Mouse (Mus musculus) kidney, postnatal 0 days (tissue): ENCODE data around the gene Cdkn1a. TPM values are rescaled to one million over a fixed set of nuclear protein-coding genes. Genes with fewer than 3 reads are reported as not detected.

Source experiments
- ATAC-seq: fragments of 200-750 bp; cut with Nextera tagmentation; replicated peaks from 2 replicates; pipeline ENCODE4 v1.8.0; 2017; ENCODE audit warnings: low read depth, moderate number of reproducible peaks, moderate TSS enrichment, moderate library complexity; ENCODE audit not compliant: low FRiP score
- DNase-seq: peaks from one replicate; pipeline ENCODE4 v3.0.0-alpha.2; 2016; ENCODE audit warnings: low spot score
- H3K27ac ChIP-seq: fragments of 300-500 bp; sonication (generic); 2 replicates; pipeline ENCODE4 v1.5.1; 2014; ENCODE audit warnings: mild to moderate bottlenecking
- H3K27me3 ChIP-seq: fragments of 300-500 bp; sonication (generic); 2 replicates; pipeline ENCODE4 v1.6.1; 2014; ENCODE audit warnings: low read length, mixed read lengths; ENCODE audit not compliant: insufficient read depth
- H3K36me3 ChIP-seq: fragments of 300-500 bp; sonication (generic); 2 replicates; pipeline ENCODE4 v1.6.1; 2014; ENCODE audit warnings: low read length, mixed read lengths; ENCODE audit not compliant: insufficient read depth
- H3K4me1 ChIP-seq: fragments of 300-500 bp; sonication (generic); replicated peaks from 2 replicates; pipeline ENCODE4 v1.6.1; 2014; ENCODE audit warnings: antibody characterized with exemption, low read length, mixed read lengths; ENCODE audit not compliant: insufficient read depth
- H3K4me2 ChIP-seq: fragments of 300-500 bp; sonication (generic); 2 replicates; pipeline ENCODE4 v1.6.1; 2014; ENCODE audit warnings: mild to moderate bottlenecking, low read length, moderate library complexity, mixed read lengths
- H3K4me3 ChIP-seq: fragments of 300-500 bp; sonication (generic); replicated peaks from 2 replicates; pipeline ENCODE4 v1.5.1; 2014; ENCODE audit warnings: low read depth, low read length
- H3K9ac ChIP-seq: fragments of 300-500 bp; sonication (generic); 2 replicates; pipeline ENCODE4 v1.6.1; 2014; ENCODE audit warnings: low read depth, low read length
- H3K9me3 ChIP-seq: fragments of 300-500 bp; sonication (generic); replicated peaks from 2 replicates; pipeline ENCODE4 v1.6.1; 2016; ENCODE audit warnings: low read length, inconsistent platforms, mixed read lengths
- CTCF ChIP-seq: IDR thresholded peaks from 2 replicates; pipeline ENCODE4 v1.5.1; 2016; ENCODE audit warnings: antibody characterized with exemption, low read depth, mild to moderate bottlenecking, moderate library complexity
- whole genome bisulfite sequencing: fragments of 180-500 bp; shearing (Covaris S2); extraction: QIAGEN DNeasy Blood & Tissue Kit; methylation state at CpG from one replicate; pipeline ENCODE4 v1.1.7; 2014; 5-methylcytosine and 5-hydroxymethylcytosine counted together
- polyA plus RNA-seq: library from polyadenylated mRNA; unstranded; fragments of >200 nt; fragmentation: Nextera tagmentation; extraction: Ambion mirVana; gene quantifications from 2 replicates; pipeline ENCODE4 v1.2.1, GENCODE M21; 2015

Gene Cdkn1a
- polyA plus RNA-seq, 1 experiment from 2014 or later = 125 TPM

DNA sequence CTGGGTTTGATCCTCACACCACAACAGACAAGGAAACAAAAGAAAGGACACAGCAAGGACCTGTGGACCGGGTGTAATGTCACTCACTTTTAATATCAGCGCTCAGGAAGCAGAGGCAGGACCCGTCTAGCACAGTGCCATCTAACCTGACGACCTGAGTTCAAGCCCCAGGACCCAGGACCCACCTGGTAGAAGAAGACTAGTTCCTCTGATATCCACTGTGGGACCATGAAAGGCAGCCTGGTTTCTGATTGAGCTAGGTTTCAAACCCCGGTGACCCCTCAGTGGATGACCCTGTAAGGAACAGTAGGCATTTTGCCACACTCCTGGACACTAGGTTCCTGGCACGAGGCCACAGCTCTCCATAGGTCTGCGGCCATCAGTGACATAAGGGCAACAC lies 6.1 kb upstream of the Cdkn1a start:
- Histone ChIP-seq H3K4me2 (no peak overlapping the region), H3K36me3 (no peaks in the 10 kb centered on the region), H3K4me1 (no peaks in the 10 kb centered on the region; the same call in 1 of the 2 replicates), H3K4me3 (no peak overlapping the region), H3K27me3 (no peaks in the 10 kb centered on the region), H3K9me3 (no peaks in the 10 kb centered on the region), H3K27ac (no peak overlapping the region), H3K9ac (no peak overlapping the region)
- DNase-seq = no peak
- ATAC-seq = no peak
- 79% methylated on average over 7 of the region's 7 CpGs for WGBS
- TF ChIP-seq CTCF = no peak

DNA sequence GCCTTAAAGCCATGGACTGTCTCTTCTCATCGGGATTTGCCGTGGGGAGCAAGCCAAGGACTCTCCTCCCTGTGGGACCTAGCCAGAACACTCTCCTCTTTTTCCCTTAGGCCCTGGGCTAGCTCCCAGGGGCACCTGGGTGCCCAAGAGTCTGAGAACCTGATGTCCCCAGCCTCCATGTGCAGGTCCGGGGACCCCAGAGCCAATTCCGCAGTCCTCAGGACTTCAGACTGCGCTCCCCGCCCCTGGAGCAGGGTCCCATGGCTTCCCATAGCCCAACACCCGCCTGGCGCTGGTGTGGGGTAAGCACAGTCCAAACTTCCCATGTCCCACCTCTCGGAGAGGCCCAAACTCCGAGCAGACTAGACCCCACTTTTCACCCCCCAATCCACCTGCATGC lies 5.5 kb upstream of the Cdkn1a start:
- DNase-seq (no peak), ATAC-seq (no peak)
- H3K27me3 ChIP-seq = no peaks in the 10 kb centered on the region
- H3K9ac ChIP-seq = no peak overlapping the region
- no peak for TF ChIP-seq CTCF
- H3K9me3 ChIP-seq = no peaks in the 10 kb centered on the region
- no peak overlapping the region for H3K27ac ChIP-seq
- H3K36me3 ChIP-seq = no peaks in the 10 kb centered on the region
- no peak overlapping the region for H3K4me3 ChIP-seq
- H3K4me1 ChIP-seq = no peaks in the 10 kb centered on the region; the same call in 1 of the 2 replicates
- 72% methylated on average over 10 of the region's 10 CpGs for WGBS
- H3K4me2 ChIP-seq = no peak overlapping the region

DNA sequence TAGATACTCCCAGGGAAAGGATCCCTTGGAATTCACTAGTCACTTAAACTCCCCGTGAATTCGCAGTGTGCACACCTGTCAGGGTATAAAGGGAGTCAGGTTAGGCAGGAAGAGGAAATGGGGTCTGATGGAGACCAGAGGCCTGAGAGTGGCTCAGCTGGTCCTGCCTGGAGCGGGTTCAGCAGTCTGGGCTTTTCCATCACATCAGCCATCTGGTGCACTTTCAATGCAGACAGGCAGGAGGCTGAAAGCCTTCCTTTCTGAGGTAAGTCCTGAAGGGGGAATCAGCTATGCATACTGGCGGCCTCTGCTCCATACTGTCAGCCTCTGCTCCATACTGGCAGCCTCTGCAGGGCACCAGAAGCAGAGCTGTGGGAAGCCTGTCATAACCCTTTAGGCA lies 3.9 kb upstream of the Cdkn1a start:
- no peak for ATAC-seq
- WGBS = 80% methylated on average over 4 of the region's 4 CpGs
- Histone ChIP-seq H3K9me3 (no peaks in the 10 kb centered on the region), H3K36me3 (no peaks in the 10 kb centered on the region), H3K9ac (no peak overlapping the region), H3K27me3 (no peaks in the 10 kb centered on the region), H3K4me2 (no peak overlapping the region), H3K4me3 (no peak overlapping the region), H3K4me1 (no peaks in the 10 kb centered on the region), H3K27ac (no peak overlapping the region)
- DNase-seq = no peak
- TF ChIP-seq CTCF = no peak

DNA sequence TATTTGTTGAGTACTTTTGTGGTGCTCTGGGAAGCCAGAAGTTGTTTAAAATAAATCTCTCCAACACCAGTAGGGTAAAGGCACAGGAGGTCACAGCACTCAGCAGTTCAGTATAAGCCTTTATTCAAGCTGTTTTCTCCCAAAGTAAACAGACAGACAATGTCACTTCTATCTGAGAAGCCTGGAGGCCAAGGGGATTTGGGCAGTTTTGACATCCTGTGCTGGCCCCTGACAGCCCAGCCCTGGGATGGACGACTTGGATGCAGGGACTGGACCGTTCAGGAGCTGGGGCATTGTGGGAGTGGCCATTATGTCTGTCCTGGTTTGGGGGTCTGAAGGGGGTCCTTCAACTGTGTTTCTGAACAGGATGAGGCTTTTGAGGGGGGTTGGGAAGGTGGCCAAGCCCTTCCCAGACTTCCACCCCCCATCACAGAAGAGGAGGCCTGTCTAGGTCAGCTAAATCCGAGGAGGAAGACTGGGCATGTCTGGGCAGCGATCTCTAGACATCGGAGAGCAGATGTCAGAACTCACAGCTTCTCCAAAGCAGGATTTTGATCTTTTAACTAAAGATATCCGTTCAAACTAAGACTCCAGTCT lies 670 bp downstream of the Cdkn1a start:
- 35% methylated on average over 6 of the region's 6 CpGs for WGBS
- 0 out of 2 replicates have a peak, but pooled peaks cover 2% of the 10 kb centered on the region for H3K27me3 ChIP-seq
- 0 out of 2 replicates have a peak, but pooled peaks cover 5% of the 10 kb centered on the region for H3K4me1 ChIP-seq
- H3K4me2 ChIP-seq = no peak overlapping the region
- H3K27ac ChIP-seq = no peak overlapping the region
- TF ChIP-seq CTCF = no peak
- H3K36me3 ChIP-seq = no peaks in the 10 kb centered on the region
- ATAC-seq (no peak), DNase-seq (no peak)
- no peaks in the 10 kb centered on the region for H3K9me3 ChIP-seq
- H3K4me3 ChIP-seq = no peak overlapping the region
- no peak overlapping the region for H3K9ac ChIP-seq

DNA sequence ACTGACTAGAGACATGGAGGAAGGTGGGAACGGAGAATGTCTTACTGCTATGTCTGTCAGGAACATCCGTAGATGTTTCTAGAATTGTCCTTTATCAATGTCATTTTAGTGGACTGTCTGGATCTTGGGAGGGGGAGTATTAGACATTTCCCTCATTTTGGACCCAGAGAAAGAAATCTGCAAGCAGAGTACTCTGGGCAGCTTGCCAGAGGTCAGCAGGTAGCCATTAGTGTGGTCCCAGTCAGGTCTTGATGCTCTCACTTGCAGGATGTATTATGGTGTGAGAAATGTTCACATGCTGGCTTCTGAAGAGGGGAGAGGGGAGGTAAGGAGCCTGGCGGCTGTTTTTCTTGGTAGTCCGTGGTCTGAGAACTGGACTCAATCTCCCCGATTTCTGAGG lies 1.7 kb downstream of the Cdkn1a start:
- no peak overlapping the region for H3K9ac ChIP-seq
- no peaks in the 10 kb centered on the region for H3K36me3 ChIP-seq
- H3K4me3 ChIP-seq = no peak overlapping the region
- TF ChIP-seq CTCF = no peak
- 51% methylated on average over 5 of the region's 5 CpGs for WGBS
- 0 out of 2 replicates have a peak, but pooled peaks cover 5% of the 10 kb centered on the region for H3K4me1 ChIP-seq
- H3K4me2 ChIP-seq = no peak overlapping the region
- no peak for DNase-seq
- H3K27ac ChIP-seq = no peak overlapping the region
- ATAC-seq = no peak
- H3K27me3 ChIP-seq = 0 out of 2 replicates have a peak, but pooled peaks cover 2% of the 10 kb centered on the region
- H3K9me3 ChIP-seq = no peaks in the 10 kb centered on the region

DNA sequence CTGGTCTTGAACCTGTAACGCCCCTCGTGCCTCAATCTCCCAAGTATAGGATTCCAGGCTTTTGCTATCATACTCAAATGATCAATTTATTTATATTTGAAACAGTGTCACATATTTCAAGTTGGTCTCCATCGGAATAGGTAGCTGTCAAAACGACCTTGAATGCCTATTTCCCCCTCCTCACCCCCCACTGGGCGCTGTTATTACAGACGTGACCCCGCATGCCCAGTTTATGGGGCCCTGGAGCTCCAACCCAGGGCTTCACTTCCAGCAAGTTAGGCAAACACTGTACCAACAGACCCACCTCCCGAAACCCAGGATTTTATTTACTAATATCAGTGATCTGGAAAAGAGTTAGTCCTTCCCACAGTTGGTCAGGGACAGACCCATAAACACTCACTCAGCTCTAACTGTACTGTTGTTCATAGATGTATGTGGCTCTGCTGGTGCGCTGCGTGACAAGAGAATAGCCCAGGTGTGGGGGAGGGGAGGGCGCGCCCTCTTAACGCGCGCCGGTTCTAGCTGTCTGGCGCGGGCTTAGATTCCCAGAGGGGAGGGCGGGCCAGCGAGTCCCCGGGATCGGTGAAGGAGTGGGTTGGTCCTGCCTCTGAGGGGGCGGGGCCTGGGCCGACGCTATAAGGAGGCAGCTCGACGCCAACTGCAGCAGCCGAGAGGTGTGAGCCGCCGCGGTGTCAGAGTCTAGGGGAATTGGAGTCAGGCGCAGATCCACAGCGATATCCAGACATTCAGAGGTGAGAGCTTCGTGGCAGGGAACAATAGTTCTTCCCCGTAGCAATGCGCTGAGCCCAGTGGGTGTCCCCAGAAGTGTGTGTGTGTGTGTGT lies 2.6 kb downstream of the Cdkn1a start:
- ATAC-seq = peak; percentile 80
- peak overlapping the region; percentile 82 for H3K4me2 ChIP-seq
- TF ChIP-seq CTCF = no peak
- 0 out of 2 replicates have a peak, but pooled peaks cover 2% of the 10 kb centered on the region for H3K27me3 ChIP-seq
- H3K9ac ChIP-seq = peak overlapping the region; percentile 77
- H3K27ac ChIP-seq = peak overlapping the region; percentile 78
- H3K4me1 ChIP-seq = 0 out of 2 replicates have a peak, but pooled peaks cover 5% of the 10 kb centered on the region
- no peaks in the 10 kb centered on the region for H3K36me3 ChIP-seq
- peak overlapping the region; percentile 61 for H3K4me3 ChIP-seq
- DNase-seq = peak; percentile 89
- WGBS = 6% methylated on average over 34 of the region's 36 CpGs
- no peaks in the 10 kb centered on the region for H3K9me3 ChIP-seq
